Mouse (Mus musculus) midbrain, embryonic 10.5 days (tissue): Measurements from ENCODE around the gene Afdn. TPM values are rescaled to one million over a fixed set of nuclear protein-coding genes. Genes with fewer than 3 reads are reported as not detected.

Experiments used
- polyA plus RNA-seq: library from polyadenylated mRNA; unstranded; fragments of >200 nt; fragmentation: Nextera tagmentation; extraction: Ambion mirVana; gene quantifications from 2 replicates; pipeline ENCODE4 v1.2.1, GENCODE M21; 2016

Gene Afdn
- polyA plus RNA-seq, 1 experiment from 2014 or later = 72.1 TPM

Other genes with a start within 250 kb of the Afdn start
- gene Tcte2, start 1.3 kb downstream of the Afdn start, polyA plus RNA-seq = 5.6 and 6.1 TPM in 2 replicates
- not detected in 2 replicates for gene Gm7168, start 187.8 kb downstream of the Afdn start, polyA plus RNA-seq
- gene Gm7356, start 243.2 kb downstream of the Afdn start, polyA plus RNA-seq = not detected in 2 replicates